Mouse (Mus musculus) erythroblast, embryonic 14.5 days (primary cell): ENCODE measurements around the gene Slc6a1. TPM values are rescaled to one million over a fixed set of nuclear protein-coding genes. Genes with fewer than 3 reads are reported as not detected.

ENCODE experiments used
- H3K27me3 ChIP-seq: 2 replicates; pipeline ENCODE4 v1.6.1; 2012; ENCODE audit warnings: inconsistent platforms; ENCODE audit not compliant: control insufficient read depth
- H3K36me3 ChIP-seq: 2 replicates; pipeline ENCODE4 v1.6.1; 2012; ENCODE audit warnings: mild to moderate bottlenecking, inconsistent platforms; ENCODE audit not compliant: control insufficient read depth
- H3K4me1 ChIP-seq: 2 replicates; pipeline ENCODE4 v1.6.1; 2012; ENCODE audit warnings: inconsistent platforms; ENCODE audit not compliant: control insufficient read depth
- H3K4me3 ChIP-seq: replicated peaks from 2 replicates; pipeline ENCODE3; 2012; ENCODE audit warnings: moderate library complexity, mild to moderate bottlenecking, inconsistent platforms
- H3K9me3 ChIP-seq: 2 replicates; pipeline ENCODE4 v1.6.1; 2012; ENCODE audit warnings: low read length, inconsistent platforms, mixed read lengths; ENCODE audit not compliant: control insufficient read depth
- GATA1 ChIP-seq: IDR thresholded peaks from 2 replicates; pipeline ENCODE4 v1.6.1; 2012; ENCODE audit warnings: low read length, inconsistent platforms, mixed read lengths
- TAL1 ChIP-seq: IDR thresholded peaks from 3 replicates; pipeline ENCODE4 v1.6.1; 2012; ENCODE audit warnings: low read length, inconsistent platforms, mixed read lengths
- polyA plus RNA-seq: library from polyadenylated mRNA; stranded (reverse); fragments of >175 nt; gene quantifications from 2 replicates; pipeline ENCODE4 v1.2.3, GENCODE M21; 2012

Slc6a1 gene
- polyA plus RNA-seq: not detected in 2 replicates

DNA sequence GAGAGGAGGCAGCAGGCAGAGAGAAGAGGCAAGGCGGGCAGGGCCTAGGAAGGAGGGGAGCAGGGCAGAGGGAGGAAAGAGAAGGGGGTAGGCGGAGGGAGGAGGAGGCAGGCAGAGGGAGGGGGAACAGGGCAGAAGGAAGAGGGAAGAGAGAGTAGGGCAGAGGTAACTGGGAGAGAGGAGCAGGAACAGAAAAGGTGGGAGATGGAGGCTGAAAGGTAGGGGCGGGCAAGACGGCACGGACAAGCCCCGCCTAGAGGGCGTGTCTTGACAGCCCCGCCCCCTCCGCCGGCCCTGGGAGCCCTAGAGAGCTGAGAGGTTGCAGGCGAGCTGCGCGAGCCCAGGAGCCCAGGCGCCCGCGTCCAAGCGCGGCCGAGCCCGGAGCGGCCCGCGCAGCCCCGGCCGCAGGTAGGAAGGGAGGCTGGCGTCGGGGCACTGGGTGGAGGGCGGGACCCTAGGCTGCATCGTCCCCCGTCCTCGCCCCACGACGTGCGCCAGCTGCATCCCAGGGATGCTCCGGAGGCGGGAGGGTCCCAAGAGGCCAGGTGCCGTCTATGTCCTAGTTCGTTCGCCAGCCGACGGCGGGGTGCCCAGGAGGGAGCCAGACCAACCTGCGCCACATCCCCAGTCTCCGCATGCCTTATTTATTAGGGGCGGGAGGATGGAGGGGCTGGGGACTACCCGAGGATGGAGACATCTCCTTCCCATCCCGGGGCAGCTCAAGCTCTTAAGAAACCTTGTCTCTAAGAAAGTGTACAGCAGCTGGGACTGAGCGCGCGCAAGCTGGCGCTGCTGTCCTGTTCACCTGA is at the start of gene Slc6a1:
Gene Slc6a1 (plus strand): TSS at position 167 of the 809 bp plus-strand sequence.
- H3K4me1 ChIP-seq: no peaks in the 10 kb centered on the region
- H3K36me3 ChIP-seq: no peaks in the 10 kb centered on the region
- TF ChIP-seq TAL1 (no peak), GATA1 (no peak)
- H3K9me3 ChIP-seq: no peaks in the 10 kb centered on the region
- H3K4me3 ChIP-seq: no peak within 1 kb of the TSS
- H3K27me3 ChIP-seq: peaks cover 40% of the 10 kb centered on the region

GRCm38 (mm10) chr6:114238892-114239644 is 43.4 kb upstream of the Slc6a1 start:
- H3K9me3 ChIP-seq: 0 out of 2 replicates have a peak, but pooled peaks cover 2% of the 10 kb centered on the region
- H3K4me1 ChIP-seq: no peaks in the 10 kb centered on the region
- H3K36me3 ChIP-seq: no peaks in the 10 kb centered on the region
- H3K27me3 ChIP-seq: 0 out of 2 replicates have a peak, but pooled peaks cover 2% of the 10 kb centered on the region
- no peak overlapping the region for H3K4me3 ChIP-seq
- no peak for TF ChIP-seq TAL1

DNA sequence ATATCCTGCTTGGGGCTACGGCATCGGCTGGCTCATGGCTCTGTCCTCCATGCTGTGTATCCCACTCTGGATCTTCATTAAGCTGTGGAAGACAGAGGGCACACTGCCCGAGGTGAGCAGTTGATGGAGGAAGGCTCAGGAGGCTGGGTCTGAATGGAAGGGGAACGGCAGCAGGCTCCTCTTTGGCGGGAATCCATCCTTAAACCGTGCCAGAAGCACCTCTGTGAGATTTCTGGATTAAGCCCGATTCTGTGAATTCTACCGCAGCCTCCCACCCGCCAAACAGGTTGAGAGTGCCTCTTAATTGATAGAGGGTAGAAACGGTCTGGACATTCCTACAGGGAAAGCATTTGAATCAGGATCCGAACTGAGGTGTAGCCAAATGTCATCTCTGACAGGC is 36.8 kb upstream of the Slc6a1 start:
- Histone ChIP-seq H3K4me3 (no peak overlapping the region), H3K36me3 (no peaks in the 10 kb centered on the region), H3K27me3 (no peaks in the 10 kb centered on the region), H3K9me3 (no peaks in the 10 kb centered on the region), H3K4me1 (no peaks in the 10 kb centered on the region)
- TF ChIP-seq TAL1: no peak
- TF ChIP-seq GATA1: no peak

DNA sequence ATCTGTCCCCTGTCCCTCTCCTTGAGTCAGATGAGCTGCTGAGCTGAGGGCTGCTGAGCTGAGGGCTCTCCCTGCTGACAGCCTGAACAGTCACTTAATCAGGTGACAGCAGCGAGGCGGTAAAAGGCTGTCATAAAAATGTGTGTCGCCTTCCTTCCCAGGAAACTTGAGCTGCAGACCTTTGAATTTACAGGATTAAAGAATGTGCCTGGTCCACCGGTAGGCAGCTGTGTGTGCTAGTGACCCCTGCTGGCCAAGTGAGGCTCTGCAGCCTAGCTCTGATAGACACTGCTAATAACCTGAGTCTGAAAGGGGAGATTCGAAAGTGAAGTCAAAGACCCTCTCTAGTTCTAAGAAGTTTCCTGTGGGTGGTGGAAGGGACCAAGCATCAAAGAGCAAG is 32.1 kb upstream of the Slc6a1 start:
- TF ChIP-seq GATA1 (no peak), TAL1 (no peak)
- no peak overlapping the region for H3K4me3 ChIP-seq
- H3K36me3 ChIP-seq: no peaks in the 10 kb centered on the region
- H3K27me3 ChIP-seq: no peaks in the 10 kb centered on the region
- no peaks in the 10 kb centered on the region for H3K4me1 ChIP-seq
- no peaks in the 10 kb centered on the region for H3K9me3 ChIP-seq

DNA sequence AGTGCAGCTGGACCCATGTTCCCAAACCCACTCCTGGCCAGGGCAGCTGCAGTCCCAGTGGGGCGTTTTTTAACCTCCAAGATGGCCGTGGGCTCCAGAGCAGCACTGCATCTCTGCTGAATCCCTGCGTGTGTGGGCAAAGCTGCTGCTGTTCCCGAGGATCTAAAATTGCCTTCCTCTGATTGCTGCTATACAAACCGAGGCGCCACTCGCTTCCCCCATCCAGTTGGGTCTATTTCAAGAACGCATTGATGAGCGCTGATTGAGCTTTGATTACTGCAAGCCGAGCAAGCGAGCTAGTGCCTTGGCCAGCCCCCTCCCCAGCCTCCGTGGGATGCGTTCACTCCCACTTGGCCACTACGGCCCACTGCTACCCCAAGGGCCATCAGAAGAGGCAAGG is 27.5 kb upstream of the Slc6a1 start:
- Histone ChIP-seq H3K36me3 (no peaks in the 10 kb centered on the region), H3K9me3 (no peaks in the 10 kb centered on the region)

GRCm38 (mm10) chr6:114257762-114258361 is 24.6 kb upstream of the Slc6a1 start:
- no peaks in the 10 kb centered on the region for H3K36me3 ChIP-seq
- no peaks in the 10 kb centered on the region for H3K9me3 ChIP-seq
- H3K4me3 ChIP-seq: no peak overlapping the region
- no peak for TF ChIP-seq GATA1
- TF ChIP-seq TAL1: no peak
- H3K4me1 ChIP-seq: no peaks in the 10 kb centered on the region
- H3K27me3 ChIP-seq: no peaks in the 10 kb centered on the region

More for the DNA sequence above, 27.5 kb upstream of the Slc6a1 start:
- H3K4me1 ChIP-seq: no peaks in the 10 kb centered on the region
- H3K27me3 ChIP-seq: no peaks in the 10 kb centered on the region
- no peak overlapping the region for H3K4me3 ChIP-seq
- TF ChIP-seq TAL1: no peak
- TF ChIP-seq GATA1: no peak

GRCm38 (mm10) chr6:114258661-114259193 is 23.7 kb upstream of the Slc6a1 start:
- no peak for TF ChIP-seq GATA1
- TF ChIP-seq TAL1: no peak
- no peaks in the 10 kb centered on the region for H3K27me3 ChIP-seq
- no peaks in the 10 kb centered on the region for H3K36me3 ChIP-seq
- no peaks in the 10 kb centered on the region for H3K4me1 ChIP-seq
- no peaks in the 10 kb centered on the region for H3K9me3 ChIP-seq
- H3K4me3 ChIP-seq: no peak overlapping the region

DNA sequence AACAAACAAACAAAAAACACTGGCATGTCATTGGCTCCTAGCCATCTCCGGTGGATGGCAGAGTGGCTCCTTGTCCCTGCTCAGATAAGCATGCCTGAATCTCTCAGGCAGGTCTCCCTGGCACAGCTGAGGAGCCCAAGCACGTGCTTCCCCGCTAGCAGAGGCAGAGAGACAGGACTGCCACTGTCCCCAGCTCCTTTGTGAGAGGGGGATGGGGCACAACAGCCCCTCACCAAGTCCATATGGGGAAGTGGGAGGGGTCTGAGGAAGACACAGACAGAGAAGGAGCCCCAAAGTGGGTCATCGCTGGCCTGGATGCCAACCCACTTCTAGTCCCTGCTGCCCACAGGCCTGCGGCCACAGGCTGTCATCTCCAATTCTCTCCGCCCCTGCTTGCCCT is 20.8 kb upstream of the Slc6a1 start:
- Histone ChIP-seq H3K4me1 (no peaks in the 10 kb centered on the region), H3K27me3 (no peaks in the 10 kb centered on the region), H3K4me3 (no peak overlapping the region), H3K9me3 (no peaks in the 10 kb centered on the region), H3K36me3 (no peaks in the 10 kb centered on the region)
- TF ChIP-seq TAL1: no peak
- no peak for TF ChIP-seq GATA1

GRCm38 (mm10) chr6:114264010-114264409 is 18.4 kb upstream of the Slc6a1 start:
- Histone ChIP-seq H3K4me3 (no peak overlapping the region), H3K4me1 (no peaks in the 10 kb centered on the region), H3K9me3 (no peaks in the 10 kb centered on the region), H3K27me3 (no peaks in the 10 kb centered on the region), H3K36me3 (no peaks in the 10 kb centered on the region)
- TF ChIP-seq TAL1 (no peak), GATA1 (no peak)
